Mouse (Mus musculus): ENCODE results near the gene Ssbp3.

Ssbp3 gene

DNA sequence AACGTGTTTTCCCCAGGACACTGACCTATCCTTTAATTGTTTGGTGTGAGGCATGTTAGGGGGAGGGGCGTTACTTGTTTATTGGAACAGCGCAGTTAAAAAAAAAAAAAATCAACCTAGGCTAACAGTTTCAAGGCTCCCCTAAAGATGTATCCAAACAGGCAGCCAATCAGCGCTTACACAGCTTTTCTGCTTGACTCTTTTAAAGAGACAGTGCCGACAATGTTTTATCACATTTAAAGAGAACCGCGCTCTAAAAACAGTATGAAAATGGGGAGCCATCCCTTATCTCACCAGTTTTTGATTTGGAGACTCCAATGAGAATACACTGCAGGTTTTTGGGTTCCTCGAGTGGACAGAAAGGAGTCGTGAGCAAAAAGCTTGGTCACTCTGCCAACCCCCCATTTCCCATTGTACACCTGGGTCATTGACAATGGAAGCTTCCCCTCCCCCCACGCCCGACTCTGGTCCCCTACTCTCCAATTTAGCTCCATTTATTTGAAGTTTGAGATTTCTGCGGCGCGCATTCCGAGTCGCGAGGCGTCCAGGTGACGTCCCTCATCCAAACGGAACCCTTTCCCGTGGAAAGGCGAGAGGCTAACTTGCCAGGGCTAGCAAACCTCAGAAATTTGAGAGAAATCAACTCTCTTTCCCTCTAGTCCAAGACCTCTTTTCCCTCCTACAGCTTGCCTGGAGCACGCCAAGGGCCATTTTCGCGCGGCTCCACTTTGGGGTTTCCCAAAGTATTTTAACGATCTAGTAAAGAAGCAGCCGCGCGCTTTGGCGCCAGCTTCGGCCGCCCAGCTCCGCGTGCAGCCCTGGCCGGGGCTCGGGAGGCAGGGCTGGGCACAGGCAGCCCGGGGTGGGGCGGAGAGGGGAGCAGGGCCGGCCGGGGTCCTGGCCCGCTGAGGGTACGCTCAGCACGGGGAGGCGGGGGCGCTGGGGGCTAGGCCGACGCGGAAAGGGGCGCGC is at the start of gene Ssbp3:
Gene Ssbp3, plus strand, starts transcription at position 501 of the 972 bp plus-strand sequence.
- peak; percentile 86 to 91 for DNase-seq

GRCm38 (mm10) chr4:106861871-106862270 is 48.6 kb upstream of the Ssbp3 start:
- no peak for DNase-seq

DNA sequence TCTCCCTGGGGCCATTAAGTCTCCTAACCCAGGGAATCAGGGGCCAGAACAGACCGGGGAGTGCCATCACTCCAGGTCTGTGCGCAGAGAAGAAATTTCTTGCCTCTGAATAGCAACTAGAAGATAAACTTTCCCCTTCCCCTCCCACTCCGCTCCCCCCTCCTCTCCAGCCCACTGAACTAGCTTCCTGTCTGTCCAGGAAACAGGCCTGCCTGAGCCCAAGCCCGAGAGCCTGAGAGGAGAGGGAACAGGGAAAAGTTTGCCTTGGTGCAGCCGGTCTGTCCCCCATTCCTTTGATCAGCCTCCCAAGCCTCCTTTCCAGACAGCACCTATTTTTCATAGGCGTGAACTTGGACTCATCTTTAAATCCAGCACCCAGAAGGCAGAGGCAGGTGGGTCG is 48.2 kb upstream of the Ssbp3 start:
- DNase-seq = no peak

- no peak for DNase-seq
Measured at GRCm38 (mm10) chr4:106862767-106863370, 47.6 kb upstream of the Ssbp3 start.

- DNase-seq = no peak
Measured at GRCm38 (mm10) chr4:106865415-106866110, 44.9 kb upstream of the Ssbp3 start.

DNA sequence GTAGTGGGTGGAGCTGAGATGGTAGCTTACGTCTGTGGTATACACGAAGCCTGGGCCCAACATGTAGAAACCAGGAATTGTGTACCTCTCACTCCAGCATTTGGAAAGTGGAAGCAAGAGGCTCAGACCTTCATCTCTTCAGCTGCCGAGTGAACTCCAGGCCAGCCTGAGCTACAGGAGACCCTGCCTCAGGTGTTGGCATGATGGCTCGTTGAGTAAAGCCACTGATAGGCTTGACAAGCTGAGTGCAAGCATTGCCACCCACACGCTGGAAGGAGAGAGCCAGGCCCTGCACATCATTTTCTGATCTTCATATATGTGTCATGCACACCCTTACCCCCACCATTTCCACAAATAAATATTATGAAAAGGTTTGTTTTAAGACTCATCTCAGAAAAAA is 44.1 kb upstream of the Ssbp3 start:
- no peak for DNase-seq

DNA sequence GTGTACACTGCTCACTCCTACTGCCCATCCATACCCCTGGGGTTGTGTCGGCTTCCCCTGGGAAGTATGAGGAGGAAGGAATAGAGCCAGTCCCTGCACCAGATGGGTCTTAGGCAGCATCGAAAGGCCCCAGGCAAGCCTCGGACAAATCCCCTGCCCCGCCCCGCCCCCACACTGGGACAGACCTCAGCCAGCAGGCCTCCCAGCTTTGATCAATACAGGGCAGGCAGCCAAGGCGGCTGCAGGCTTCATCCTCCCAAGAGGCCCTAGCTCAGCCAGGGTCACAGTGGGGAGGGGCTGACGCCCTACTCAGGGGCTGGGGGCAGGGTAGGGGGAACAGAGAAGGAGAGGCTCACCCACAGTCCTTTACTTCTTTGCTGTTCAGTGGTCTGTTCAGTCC is 43.7 kb upstream of the Ssbp3 start:
- peak; percentile 23 to 53 for DNase-seq

GRCm38 (mm10) chr4:106868737-106869438 is 41.6 kb upstream of the Ssbp3 start:
- no peak for DNase-seq

DNA sequence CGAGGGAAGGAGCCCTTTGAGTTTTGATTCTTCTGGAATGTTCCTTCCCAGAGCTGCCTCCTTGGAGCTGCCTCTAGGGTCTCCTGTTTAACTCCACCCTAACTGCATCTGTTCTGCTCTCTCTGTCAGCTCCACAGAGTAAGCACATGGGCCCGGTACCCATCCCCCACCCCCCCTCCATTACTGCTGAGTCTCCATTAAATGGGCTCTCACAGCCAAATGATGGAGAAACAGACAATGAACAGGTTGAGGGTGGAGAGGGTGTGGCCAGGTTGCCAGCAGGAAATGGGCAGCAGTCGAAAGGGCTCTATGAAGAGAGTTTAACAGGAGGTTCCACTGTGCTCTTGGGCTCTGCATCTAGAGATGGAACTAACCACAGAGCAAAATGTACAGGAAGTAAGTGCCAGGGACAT is 41.0 kb upstream of the Ssbp3 start:
- no peak for DNase-seq

DNA sequence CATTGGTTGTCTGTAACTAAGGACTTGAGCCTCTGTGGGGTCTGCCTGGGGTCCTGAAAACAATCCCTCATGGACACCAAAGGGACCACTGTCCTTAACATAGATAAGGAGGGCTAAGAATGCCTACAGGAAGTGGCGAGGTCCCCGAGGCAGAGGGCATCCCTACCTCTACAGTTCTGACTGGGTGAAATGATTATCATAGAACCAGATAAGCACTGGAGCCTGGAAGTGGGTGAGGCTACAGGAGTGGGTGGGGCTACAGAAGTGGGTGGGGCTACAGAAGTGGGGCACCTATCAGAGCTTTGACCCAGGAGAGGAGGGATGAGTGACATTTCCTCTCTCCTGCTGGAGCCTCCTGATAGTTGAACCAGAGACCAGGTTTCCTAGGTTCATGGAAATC is 39.9 kb upstream of the Ssbp3 start:
- no peak for DNase-seq

GRCm38 (mm10) chr4:106874501-106874900 is 36.0 kb upstream of the Ssbp3 start:
- DNase-seq = no peak

- DNase-seq = no peak
Measured at GRCm38 (mm10) chr4:106881101-106881500, 29.4 kb upstream of the Ssbp3 start.

GRCm38 (mm10) chr4:106883149-106883548 is 27.4 kb upstream of the Ssbp3 start:
- no peak for DNase-seq

DNA sequence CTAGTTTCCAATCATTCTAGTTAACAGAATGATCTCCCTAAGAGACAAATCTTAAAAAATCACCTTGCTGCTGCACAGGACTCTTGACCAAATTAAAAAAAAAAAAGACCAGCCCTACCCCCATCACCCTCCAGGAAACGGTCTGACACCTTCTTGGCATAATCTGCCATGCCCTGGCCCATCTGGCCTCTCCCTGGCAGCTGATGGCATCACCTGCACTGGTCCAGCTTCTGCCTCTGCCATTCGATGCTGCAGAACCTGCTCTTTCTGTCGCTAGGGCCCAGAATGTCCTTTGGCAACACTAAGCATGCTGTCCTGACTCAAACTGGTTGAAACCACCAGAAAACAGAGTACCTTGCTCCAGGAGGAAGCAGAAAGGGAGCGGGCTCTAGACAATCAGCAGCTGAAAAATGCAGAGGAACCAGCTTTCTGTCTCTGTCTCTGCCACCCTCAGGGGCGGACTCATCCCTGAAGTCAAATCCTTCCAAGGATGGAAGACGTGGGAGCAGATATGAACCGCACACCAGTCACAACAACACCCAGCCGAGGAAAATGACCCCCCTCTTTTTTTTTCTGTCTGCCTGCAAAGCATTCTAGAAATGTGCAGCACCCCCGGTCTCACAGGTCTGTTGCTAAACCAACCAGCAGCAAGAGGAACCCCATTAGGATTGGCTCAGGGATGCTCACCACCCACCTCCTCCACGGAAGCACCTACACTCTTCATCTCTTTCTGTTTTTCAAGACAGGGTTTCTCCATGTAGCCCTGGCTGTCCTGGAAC is 24.0 kb upstream of the Ssbp3 start:
- DNase-seq = peak; percentile 51 to 62

- DNase-seq = no peak
Measured at GRCm38 (mm10) chr4:106896086-106896485, 14.4 kb upstream of the Ssbp3 start.

- no peak for DNase-seq
Measured at GRCm38 (mm10) chr4:106898923-106899322, 11.6 kb upstream of the Ssbp3 start.

GRCm38 (mm10) chr4:106899471-106899870 is 11.0 kb upstream of the Ssbp3 start:
- DNase-seq = no peak

DNA sequence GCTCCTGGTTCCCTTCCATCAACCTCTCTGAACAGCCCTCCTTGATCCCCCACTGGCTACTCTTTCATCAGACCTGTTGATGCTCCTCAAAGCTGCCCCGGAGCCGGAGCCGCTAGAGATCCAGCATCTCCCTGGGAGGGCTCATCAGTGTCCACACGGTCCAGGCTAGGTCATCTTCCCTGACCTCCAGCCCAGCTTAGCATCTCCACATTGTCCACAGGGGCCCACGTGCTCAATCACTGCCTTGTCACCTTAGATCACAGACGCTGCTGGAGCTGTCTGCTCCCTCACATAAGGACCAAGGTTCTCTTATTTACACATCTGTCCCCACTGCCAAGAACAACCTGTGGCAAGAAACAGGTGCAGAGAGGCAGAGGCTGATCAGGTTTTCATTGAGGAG is 9.8 kb upstream of the Ssbp3 start:
- no peak for DNase-seq

DNA sequence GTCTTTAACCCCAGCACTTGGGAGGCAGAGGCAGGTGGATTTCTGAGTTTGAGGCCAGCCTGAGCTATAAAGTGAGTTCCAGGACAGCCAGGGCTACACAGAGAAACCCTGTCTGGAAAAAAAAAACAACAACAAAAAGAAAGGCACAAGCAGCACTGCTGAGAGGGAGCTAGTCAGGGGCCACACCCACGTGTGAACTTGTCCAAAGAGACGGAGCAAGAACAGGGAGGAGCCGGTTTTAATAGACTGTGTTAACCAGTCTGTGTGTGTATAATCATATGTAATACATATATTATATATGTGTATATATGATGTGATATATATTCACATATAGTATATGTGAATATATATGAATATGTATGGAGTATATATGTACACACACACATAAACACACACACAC is 8.9 kb upstream of the Ssbp3 start:
- no peak for DNase-seq

- DNase-seq = no peak
Measured at GRCm38 (mm10) chr4:106902157-106902556, 8.3 kb upstream of the Ssbp3 start.

DNA sequence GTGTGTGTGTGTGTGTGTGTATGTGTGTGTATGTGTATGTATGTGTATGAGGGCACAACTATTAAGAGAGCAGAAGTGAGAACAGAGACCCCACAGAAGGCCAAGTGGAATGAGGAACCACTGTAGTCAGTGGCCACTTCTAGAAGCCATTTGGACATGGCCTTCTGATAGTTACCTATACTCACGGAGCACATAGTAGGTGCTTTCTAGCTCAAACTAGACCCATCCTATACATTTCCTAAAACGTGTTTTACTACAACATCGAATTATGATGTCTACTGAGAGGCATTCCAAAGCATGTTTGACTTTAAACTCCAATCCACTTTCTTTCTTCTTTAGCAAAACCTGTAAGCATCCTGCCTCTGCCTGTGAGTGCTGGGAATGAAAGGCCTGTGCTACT is 4.6 kb upstream of the Ssbp3 start:
- DNase-seq = no peak

Measured in cerebellum, postnatal 14 days (tissue).